Mouse (Mus musculus) liver, postnatal 0 days (tissue): Measurements from ENCODE around the gene Bsdc1. TPM values are rescaled to one million over a fixed set of nuclear protein-coding genes. Genes with fewer than 3 reads are reported as not detected.

Source experiments
- ATAC-seq: fragments of 200-750 bp; cut with Nextera tagmentation; 2 replicates; pipeline ENCODE4 v1.8.0; 2017; ENCODE audit warnings: mild to moderate bottlenecking, moderate library complexity
- DNase-seq: peaks from one replicate; pipeline ENCODE4 v3.0.0-alpha.2; 2016
- H3K27ac ChIP-seq: fragments of 300-500 bp; sonication (generic); 2 replicates; pipeline ENCODE4 v1.5.1; 2014; ENCODE audit warnings: antibody characterized with exemption, moderate library complexity, mild to moderate bottlenecking, low read depth
- H3K27me3 ChIP-seq: fragments of 300-500 bp; sonication (generic); 2 replicates; pipeline ENCODE4 v1.6.1; 2014; ENCODE audit warnings: low read length, control low read depth, mixed read lengths; ENCODE audit not compliant: insufficient read depth
- H3K36me3 ChIP-seq: fragments of 300-500 bp; sonication (generic); replicated peaks from 2 replicates; pipeline ENCODE4 v1.6.1; 2014; ENCODE audit warnings: mild to moderate bottlenecking, control low read depth, low read length, moderate library complexity, mixed read lengths; ENCODE audit not compliant: insufficient read depth
- H3K4me1 ChIP-seq: fragments of 300-500 bp; sonication (generic); 2 replicates; pipeline ENCODE4 v1.6.1; 2014; ENCODE audit warnings: antibody characterized with exemption, mild to moderate bottlenecking, control low read depth; ENCODE audit not compliant: insufficient read depth
- H3K4me2 ChIP-seq: fragments of 300-500 bp; sonication (generic); 2 replicates; pipeline ENCODE4 v1.6.1; 2014; ENCODE audit warnings: low read depth, mild to moderate bottlenecking, low read length, moderate library complexity, mixed read lengths
- H3K4me3 ChIP-seq: fragments of 300-500 bp; sonication (generic); 2 replicates; pipeline ENCODE4 v1.5.1; 2014; ENCODE audit warnings: low read depth, low read length
- H3K9ac ChIP-seq: fragments of 300-500 bp; sonication (generic); replicated peaks from 2 replicates; pipeline ENCODE4 v1.6.1; 2014; ENCODE audit warnings: mild to moderate bottlenecking, moderate library complexity
- H3K9me3 ChIP-seq: fragments of 300-500 bp; sonication (generic); 2 replicates; pipeline ENCODE4 v1.6.1; 2016; ENCODE audit warnings: mild to moderate bottlenecking, control low read depth, low read length, mixed read lengths
- CTCF ChIP-seq: sonication (generic); IDR thresholded peaks from 2 replicates; pipeline ENCODE4 v1.5.1; 2016; ENCODE audit warnings: antibody characterized with exemption, low read depth
- EP300 ChIP-seq: IDR thresholded peaks from 2 replicates; pipeline ENCODE4 v1.6.1; 2016; ENCODE audit warnings: antibody characterized with exemption, low read depth, mild to moderate bottlenecking
- WGBS: fragments of 180-500 bp; shearing (Covaris S2); extraction: QIAGEN DNeasy Blood & Tissue Kit; methylation state at CpG from one replicate; pipeline ENCODE4 v1.1.7; 2014; ENCODE audit not compliant: insufficient replicate concordance; 5-methylcytosine and 5-hydroxymethylcytosine counted together
- polyA plus RNA-seq: library from polyadenylated mRNA; unstranded; fragments of >200 nt; fragmentation: Nextera tagmentation; extraction: Ambion mirVana; gene quantifications from 2 replicates; pipeline ENCODE4 v1.2.1, GENCODE M21; 2015

Bsdc1 gene
- polyA plus RNA-seq, 1 experiment from 2014 or later = 37.4 TPM

- ATAC-seq (peak; percentile 22), DNase-seq (peak; percentile 60)
- peak overlapping the region; percentile 79 for H3K4me2 ChIP-seq
- WGBS = 59% methylated on average over 4 of the region's 4 CpGs
- peak overlapping the region; percentile 58 for H3K9ac ChIP-seq
- H3K4me1 ChIP-seq = peaks cover 23% of the 10 kb centered on the region; the same call in 1 of the 2 replicates
- peak overlapping the region; percentile 100; the same call in 1 of the 2 replicates for H3K4me3 ChIP-seq
- H3K36me3 ChIP-seq = peaks cover 50% of the 10 kb centered on the region
- TF ChIP-seq EP300 (0 out of 2 replicates have a peak, but pooled peaks have one; percentile 8), CTCF (no peak)
- no peaks in the 10 kb centered on the region for H3K27me3 ChIP-seq
- H3K9me3 ChIP-seq = no peaks in the 10 kb centered on the region
- peak overlapping the region; percentile 99 for H3K27ac ChIP-seq
Observed at GRCm38 (mm10) chr4:129464286-129464815, 3.0 kb downstream of the Bsdc1 start.

- no peak overlapping the region for H3K4me2 ChIP-seq
- H3K36me3 ChIP-seq = peaks cover 91% of the 10 kb centered on the region
- 88% methylated on average over 11 of the region's 11 CpGs for WGBS
- ATAC-seq (no peak), DNase-seq (no peak)
- TF ChIP-seq CTCF (no peak), EP300 (no peak)
- no peaks in the 10 kb centered on the region for H3K9me3 ChIP-seq
- H3K4me3 ChIP-seq = no peak overlapping the region
- H3K27ac ChIP-seq = no peak overlapping the region
- H3K9ac ChIP-seq = no peak overlapping the region
- no peaks in the 10 kb centered on the region for H3K27me3 ChIP-seq
- H3K4me1 ChIP-seq = no peaks in the 10 kb centered on the region
Observed at GRCm38 (mm10) chr4:129476047-129476446, 14.7 kb downstream of the Bsdc1 start.

- H3K9ac ChIP-seq = no peak overlapping the region
- H3K4me3 ChIP-seq = no peak overlapping the region
- ATAC-seq = peak; percentile 8; the same call in 1 of the 2 replicates
- H3K4me2 ChIP-seq = no peak overlapping the region
- H3K36me3 ChIP-seq = peaks cover 95% of the 10 kb centered on the region
- DNase-seq = no peak
- no peak overlapping the region for H3K27ac ChIP-seq
- H3K4me1 ChIP-seq = no peaks in the 10 kb centered on the region
- no peaks in the 10 kb centered on the region for H3K9me3 ChIP-seq
- 93% methylated on average over 3 of the region's 3 CpGs for WGBS
- TF ChIP-seq EP300 (no peak), CTCF (no peak)
- no peaks in the 10 kb centered on the region for H3K27me3 ChIP-seq
Observed at GRCm38 (mm10) chr4:129479863-129480262, 18.5 kb downstream of the Bsdc1 start.

GRCm38 (mm10) chr4:129481090-129481489 lies 19.7 kb downstream of the Bsdc1 start:
- no peaks in the 10 kb centered on the region for H3K27me3 ChIP-seq
- WGBS = 93% methylated on average over 1 of the region's 1 CpGs
- ATAC-seq = no peak
- no peak overlapping the region for H3K4me2 ChIP-seq
- no peak overlapping the region for H3K9ac ChIP-seq
- no peaks in the 10 kb centered on the region for H3K9me3 ChIP-seq
- DNase-seq = no peak
- TF ChIP-seq EP300 = no peak
- no peak for TF ChIP-seq CTCF
- no peak overlapping the region for H3K4me3 ChIP-seq
- no peak overlapping the region for H3K27ac ChIP-seq
- no peaks in the 10 kb centered on the region for H3K4me1 ChIP-seq
- peaks cover 98% of the 10 kb centered on the region for H3K36me3 ChIP-seq

- WGBS = 8% methylated on average over 68 of the region's 70 CpGs
- TF ChIP-seq CTCF (peak; percentile 26; the same call in 1 of the 2 replicates), EP300 (no peak)
- peaks cover 16% of the 10 kb centered on the region for H3K27me3 ChIP-seq
- no peaks in the 10 kb centered on the region for H3K9me3 ChIP-seq
- peaks cover 9% of the 10 kb centered on the region for H3K4me1 ChIP-seq
- H3K9ac ChIP-seq = peak within 1 kb of the TSS; percentile 44
- H3K4me3 ChIP-seq = peak within 1 kb of the TSS; percentile 36
- peak within 1 kb of the TSS; percentile 62 for H3K4me2 ChIP-seq
- DNase-seq (peak; percentile 40), ATAC-seq (peak; percentile 68)
- H3K36me3 ChIP-seq = peaks cover 34% of the 10 kb centered on the region
- H3K27ac ChIP-seq = no peak within 1 kb of the TSS
Observed at GRCm38 (mm10) chr4:129490972-129491880, 29.8 kb downstream of the Bsdc1 start, which contains the start of the genes Tssk3 and Fam229a. Tssk3 (minus strand) TSS chr4:129491022. Fam229a (plus strand) TSS chr4:129491190.

- WGBS = 59% methylated on average over 6 of the region's 7 CpGs
- no peak overlapping the region for H3K4me2 ChIP-seq
- DNase-seq (no peak), ATAC-seq (no peak)
- H3K9me3 ChIP-seq = no peaks in the 10 kb centered on the region
- peak; percentile 55 for TF ChIP-seq CTCF
- TF ChIP-seq EP300 = no peak
- H3K36me3 ChIP-seq = peaks cover 2% of the 10 kb centered on the region
- peaks cover 16% of the 10 kb centered on the region for H3K27me3 ChIP-seq
- peaks cover 18% of the 10 kb centered on the region for H3K4me1 ChIP-seq
- H3K9ac ChIP-seq = no peak overlapping the region
- no peak overlapping the region for H3K4me3 ChIP-seq
- no peak overlapping the region for H3K27ac ChIP-seq
Observed at GRCm38 (mm10) chr4:129494681-129495080, 33.3 kb downstream of the Bsdc1 start.
